Mouse (Mus musculus): ENCODE measurements at regions not wholly inside any gene's neighbourhood (a gene's known extent, or its start where the extent isn't known, plus 50 kb on each side); places are given as distances from the start of the nearest gene placed in this dataset.

- DNase-seq (ENCODE audit: low spot score): peak; percentile 29
These were observed 73.6 kb downstream of the Rtl3 start for GRCm38 (mm10) chrX:106766812-106767211.

Data from retina, embryonic 14.5 days (tissue).